Mouse (Mus musculus) spleen, adult 2 months (tissue): ENCODE measurements around the gene Cfap299. TPM values are rescaled to one million over a fixed set of nuclear protein-coding genes. Genes with fewer than 3 reads are reported as not detected.

ENCODE experiments used
- DNase-seq, 2 experiments: peaks; one replicate each; pipeline versions ENCODE4 v3.0.0 to v3.0.0-alpha.2; 2012 to 2021; ENCODE audit warnings: low spot score in 2 of 2, low read depth in 1 of 2
- H3K27ac ChIP-seq: fragments of 200-500 bp; 2 replicates; pipeline ENCODE4 v1.5.1; 2012; ENCODE audit warnings: low read length, inconsistent platforms; ENCODE audit not compliant: insufficient read depth
- H3K27me3 ChIP-seq: fragments of 200-500 bp; 2 replicates; pipeline ENCODE4 v1.6.1; 2012; ENCODE audit warnings: mild to moderate bottlenecking, moderate library complexity, low read length, inconsistent platforms; ENCODE audit not compliant: control insufficient read depth, insufficient read depth
- H3K36me3 ChIP-seq: fragments of 200-500 bp; 2 replicates; pipeline ENCODE4 v1.6.1; 2012; ENCODE audit warnings: mild to moderate bottlenecking, low read length, inconsistent platforms; ENCODE audit not compliant: control insufficient read depth, insufficient read depth
- H3K4me1 ChIP-seq: fragments of 200-500 bp; 2 replicates; pipeline ENCODE4 v1.6.1; 2011; ENCODE audit warnings: inconsistent platforms; ENCODE audit not compliant: control insufficient read depth, insufficient read depth, insufficient read length
- H3K4me3 ChIP-seq: fragments of 200-500 bp; 2 replicates; pipeline ENCODE4 v1.5.1; 2011; ENCODE audit warnings: mild to moderate bottlenecking, inconsistent platforms; ENCODE audit not compliant: insufficient read depth, insufficient read length; ENCODE audit errors: extremely low read depth
- CTCF ChIP-seq: fragments of 200-500 bp; IDR thresholded peaks from 2 replicates; pipeline ENCODE4 v1.5.1; 2011; ENCODE audit warnings: mild to moderate bottlenecking, inconsistent platforms; ENCODE audit not compliant: insufficient read depth, insufficient read length, insufficient replicate concordance; ENCODE audit errors: extremely low read depth
- POLR2A ChIP-seq: fragments of 200-500 bp; IDR thresholded peaks from 2 replicates; pipeline ENCODE4 v1.6.1; 2011; ENCODE audit warnings: low read depth, low read length, inconsistent platforms
- WGBS: fragments of 180-500 bp; shearing (Covaris S2); methylation state at CpG from one replicate; pipeline ENCODE4 v1.1.7; 2018; 5-methylcytosine and 5-hydroxymethylcytosine counted together
- polyA plus RNA-seq: library from polyadenylated mRNA; depleted of rRNA; stranded (reverse); fragments of >200 nt; gene quantifications from 2 replicates; pipeline ENCODE4 v1.2.3, GENCODE M21; 2012

The Cfap299 gene
- polyA plus RNA-seq, 1 experiment = not detected

DNA sequence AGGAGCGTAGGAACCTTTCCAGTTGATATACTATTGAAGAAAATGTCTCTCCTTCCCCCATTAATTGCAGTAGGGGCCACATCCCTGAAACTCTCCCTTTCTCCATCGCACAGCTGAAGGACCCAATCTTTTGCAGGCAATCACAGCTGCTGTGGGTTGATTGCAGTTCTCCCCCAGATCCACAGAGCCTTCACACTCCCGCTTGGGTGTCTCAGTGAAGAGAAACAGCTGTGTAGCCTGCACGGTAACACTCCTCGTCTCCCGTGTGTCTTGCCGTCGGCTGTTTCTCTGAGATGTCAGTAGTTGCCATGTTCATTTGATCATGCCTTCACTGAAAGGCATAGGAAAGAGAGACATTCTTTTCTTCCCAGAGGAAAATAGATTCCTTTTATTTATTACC, 148.2 kb downstream of the Cfap299 start:
- TF ChIP-seq CTCF = no peak
- TF ChIP-seq POLR2A = no peak
- DNase-seq = no peak
- H3K27me3 ChIP-seq = no peaks in the 10 kb centered on the region
- no peaks in the 10 kb centered on the region for H3K4me1 ChIP-seq
- no peak overlapping the region for H3K4me3 ChIP-seq
- H3K27ac ChIP-seq = no peak overlapping the region
- WGBS = 85% methylated on average over 8 of the region's 8 CpGs
- no peaks in the 10 kb centered on the region for H3K36me3 ChIP-seq

DNA sequence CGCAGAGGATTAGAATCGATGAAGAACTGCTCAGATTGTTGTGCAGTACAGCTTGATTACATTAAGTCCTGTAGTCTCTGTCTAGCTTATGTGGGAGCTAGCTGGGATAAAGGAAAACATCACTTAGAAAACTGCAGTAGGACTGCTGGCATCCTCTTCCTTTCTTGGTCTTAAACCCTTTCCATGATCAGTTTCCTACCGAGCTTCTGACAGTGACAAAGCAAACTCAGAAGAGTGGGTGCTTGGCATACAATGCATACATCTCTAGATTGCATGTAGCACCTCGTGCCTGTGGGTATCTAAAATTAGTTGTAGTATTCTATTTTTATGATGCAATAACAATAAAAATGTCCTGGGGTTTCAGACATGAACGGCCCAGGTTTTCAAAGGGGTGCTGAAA, 154.4 kb downstream of the Cfap299 start:
- no peak for TF ChIP-seq POLR2A
- no peak for TF ChIP-seq CTCF
- H3K36me3 ChIP-seq = no peaks in the 10 kb centered on the region
- WGBS = 75% methylated on average over 5 of the region's 5 CpGs
- H3K4me3 ChIP-seq = no peak overlapping the region
- no peaks in the 10 kb centered on the region for H3K27me3 ChIP-seq
- no peaks in the 10 kb centered on the region for H3K4me1 ChIP-seq
- H3K27ac ChIP-seq = no peak overlapping the region
- no peak for DNase-seq

DNA sequence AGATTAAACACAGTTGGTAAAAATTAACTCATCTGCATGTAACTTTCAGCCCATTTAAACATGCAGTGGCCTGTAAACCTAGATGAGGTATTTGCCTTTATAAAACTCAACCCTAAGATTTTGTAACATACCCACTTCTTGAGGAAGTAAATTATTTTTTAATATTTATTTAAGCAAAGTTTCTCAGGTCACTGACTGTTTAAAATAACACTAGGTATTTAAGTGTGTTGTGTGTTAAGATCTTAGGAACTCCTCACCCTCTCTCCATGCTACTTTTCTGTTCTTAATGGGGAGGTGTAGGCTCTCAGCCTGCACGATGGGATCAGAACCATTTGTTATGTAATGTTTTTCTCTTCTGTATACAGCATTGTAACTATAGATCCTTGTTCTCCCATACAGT, 156.1 kb downstream of the Cfap299 start:
- TF ChIP-seq POLR2A (no peak), CTCF (no peak)
- DNase-seq = no peak
- 88% methylated on average over 1 of the region's 1 CpGs for WGBS
- H3K27ac ChIP-seq = no peak overlapping the region
- H3K4me1 ChIP-seq = no peaks in the 10 kb centered on the region
- no peaks in the 10 kb centered on the region for H3K27me3 ChIP-seq
- H3K36me3 ChIP-seq = no peaks in the 10 kb centered on the region
- H3K4me3 ChIP-seq = no peak overlapping the region

DNA sequence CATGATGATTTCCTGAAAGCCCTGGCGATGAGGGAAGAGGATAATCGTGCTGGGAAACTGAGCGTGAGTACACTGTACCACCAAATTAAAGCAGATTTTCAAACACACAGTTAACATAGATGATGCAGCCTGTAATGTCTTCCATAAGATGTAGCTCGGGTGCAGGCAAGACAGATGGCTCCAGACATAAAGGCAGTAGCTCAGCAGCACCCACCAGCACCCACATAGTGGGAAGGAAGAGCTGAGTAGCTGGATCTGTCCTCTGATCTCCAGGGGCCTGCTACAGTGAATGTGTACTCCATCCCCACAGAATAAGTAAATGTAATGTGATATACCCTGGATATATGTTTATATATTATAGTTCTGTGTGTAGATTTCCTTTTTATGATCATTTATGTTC, 169.2 kb downstream of the Cfap299 start:
- no peak for DNase-seq
- no peaks in the 10 kb centered on the region for H3K27me3 ChIP-seq
- H3K36me3 ChIP-seq = no peaks in the 10 kb centered on the region
- no peak overlapping the region for H3K4me3 ChIP-seq
- H3K4me1 ChIP-seq = no peaks in the 10 kb centered on the region
- TF ChIP-seq CTCF (no peak), POLR2A (no peak)
- 72% methylated on average over 4 of the region's 4 CpGs for WGBS
- H3K27ac ChIP-seq = no peak overlapping the region

DNA sequence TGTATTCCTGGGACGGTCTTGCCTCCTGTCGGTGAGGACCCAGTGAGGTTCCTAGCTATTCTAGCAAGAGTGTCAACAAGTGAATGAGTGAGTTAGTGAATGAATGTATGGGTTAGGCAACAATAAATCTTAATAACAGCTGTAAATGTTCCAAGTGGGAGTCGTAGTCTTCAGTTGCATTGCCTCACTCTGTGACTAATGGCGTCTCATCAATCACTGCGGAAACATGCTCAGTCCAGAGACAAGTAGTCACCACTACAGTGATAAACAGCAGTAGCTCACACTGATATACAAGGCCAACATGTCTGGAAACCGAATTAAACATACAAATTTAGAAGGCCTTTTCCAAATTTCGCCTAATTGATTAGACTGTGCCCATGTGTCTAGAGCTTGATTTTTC, 187.1 kb downstream of the Cfap299 start:
- Histone ChIP-seq H3K36me3 (no peaks in the 10 kb centered on the region), H3K27ac (no peak overlapping the region), H3K27me3 (no peaks in the 10 kb centered on the region), H3K4me3 (no peak overlapping the region), H3K4me1 (no peaks in the 10 kb centered on the region)
- DNase-seq = no peak
- TF ChIP-seq POLR2A (no peak), CTCF (no peak)
- 76% methylated on average over 7 of the region's 7 CpGs for WGBS

DNA sequence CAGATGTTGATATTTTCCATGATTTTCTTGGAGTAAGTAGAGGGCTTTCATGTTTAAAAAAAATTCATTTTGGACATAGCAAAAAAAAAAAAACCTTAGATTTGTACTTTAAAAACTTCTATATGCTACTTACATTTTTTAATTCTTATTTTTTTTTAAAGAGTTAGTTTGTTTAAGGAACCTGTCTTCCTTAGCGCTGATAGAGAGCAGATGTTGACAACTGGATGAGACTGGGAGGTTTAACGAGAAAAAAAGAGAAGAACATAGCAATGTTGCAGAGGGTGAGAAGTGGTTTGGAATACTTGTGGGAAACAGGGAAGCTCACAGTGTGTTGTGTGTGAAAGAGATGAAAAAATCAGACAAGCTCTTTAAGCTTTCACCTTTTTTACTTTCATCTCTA, 191.0 kb downstream of the Cfap299 start:
- TF ChIP-seq POLR2A (no peak), CTCF (no peak)
- Histone ChIP-seq H3K27ac (no peak overlapping the region), H3K36me3 (no peaks in the 10 kb centered on the region), H3K4me3 (no peak overlapping the region), H3K27me3 (no peaks in the 10 kb centered on the region), H3K4me1 (no peaks in the 10 kb centered on the region)
- DNase-seq = no peak
- WGBS = 70% methylated on average over 2 of the region's 2 CpGs

DNA sequence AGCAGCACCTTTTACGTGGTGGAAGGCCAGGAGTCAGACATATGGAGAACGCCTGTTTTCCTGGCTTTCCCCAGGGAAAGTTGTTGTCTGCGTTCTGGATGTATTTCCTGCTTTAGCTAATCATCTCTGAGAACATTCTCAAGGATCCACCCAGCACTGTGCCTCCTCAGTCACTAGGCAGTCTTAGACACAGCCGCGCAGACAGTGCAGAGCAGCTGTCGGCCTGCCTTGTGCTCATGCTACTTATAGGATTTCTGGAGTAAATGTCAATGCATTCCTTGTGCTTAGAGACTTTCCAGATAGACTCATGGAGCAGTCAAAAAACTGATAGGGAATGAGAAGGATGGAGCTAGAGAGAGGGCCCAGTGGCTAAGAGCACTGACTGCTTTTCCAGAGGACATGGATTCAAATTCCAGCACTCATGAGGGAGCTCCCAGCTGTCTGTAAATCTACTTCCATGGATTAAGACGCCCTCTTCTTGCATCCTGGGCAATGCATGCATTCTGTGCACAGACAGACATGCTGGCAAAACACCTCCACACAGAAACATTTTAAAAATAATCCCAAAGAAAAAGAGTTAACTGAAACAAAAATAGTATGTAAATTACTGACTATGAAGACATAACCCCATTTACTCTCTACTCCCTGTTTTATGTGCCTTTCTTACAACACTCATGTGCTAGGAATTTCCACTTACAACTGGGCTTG, 193.3 kb downstream of the Cfap299 start:
- H3K4me3 ChIP-seq = no peak overlapping the region
- H3K36me3 ChIP-seq = no peaks in the 10 kb centered on the region
- DNase-seq = no peak
- TF ChIP-seq POLR2A = no peak
- TF ChIP-seq CTCF = no peak
- H3K27ac ChIP-seq = no peak overlapping the region
- 92% methylated on average over 7 of the region's 7 CpGs for WGBS
- H3K4me1 ChIP-seq = no peaks in the 10 kb centered on the region
- no peaks in the 10 kb centered on the region for H3K27me3 ChIP-seq
